Mouse (Mus musculus): Measurements from ENCODE around the gene 4930432M17Rik. TPM values are rescaled to one million over a fixed set of nuclear protein-coding genes. Genes with fewer than 3 reads are reported as not detected.

The 4930432M17Rik gene
- polyA plus RNA-seq, 1 experiment from 2014 or later, result not detected

DNA sequence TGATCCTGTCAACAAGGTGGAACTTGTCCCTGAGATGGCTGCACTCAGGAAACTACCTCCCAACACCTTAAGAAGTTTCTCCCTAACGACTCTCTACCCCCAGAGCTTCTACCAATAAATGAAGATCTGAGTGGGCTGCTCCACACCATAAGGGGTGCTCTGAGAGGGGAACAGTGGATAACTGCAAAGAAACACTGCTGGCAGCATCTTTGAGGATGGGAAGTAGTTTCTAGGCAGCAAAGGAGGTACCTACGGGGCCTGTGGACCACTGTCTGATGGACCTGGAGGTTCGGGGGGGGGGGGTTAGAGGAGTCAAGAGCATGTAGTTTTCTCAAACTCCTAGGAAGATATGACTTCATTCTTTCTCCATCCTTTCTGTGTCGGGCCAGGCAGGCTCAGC, 28.8 kb downstream of the 4930432M17Rik start:
- H3K36me3 ChIP-seq (replicated peaks), result no peaks in the 10 kb centered on the region
- H3K27me3 ChIP-seq (replicated peaks; ENCODE audit: low read depth, poor library complexity, severe bottlenecking), result no peaks in the 10 kb centered on the region
- no peaks in the 10 kb centered on the region for H3K9me3 ChIP-seq
- no peak for DNase-seq (ENCODE audit: low spot score)
- whole genome bisulfite sequencing, result 84% methylated on average over 4 of the region's 4 CpGs
- peak overlapping the region; percentile 40; the same call in 1 of the 2 replicates for H3K27ac ChIP-seq (replicated peaks)
- no peak overlapping the region for H3K4me3 ChIP-seq
- peaks cover 31% of the 10 kb centered on the region for H3K4me1 ChIP-seq

DNA sequence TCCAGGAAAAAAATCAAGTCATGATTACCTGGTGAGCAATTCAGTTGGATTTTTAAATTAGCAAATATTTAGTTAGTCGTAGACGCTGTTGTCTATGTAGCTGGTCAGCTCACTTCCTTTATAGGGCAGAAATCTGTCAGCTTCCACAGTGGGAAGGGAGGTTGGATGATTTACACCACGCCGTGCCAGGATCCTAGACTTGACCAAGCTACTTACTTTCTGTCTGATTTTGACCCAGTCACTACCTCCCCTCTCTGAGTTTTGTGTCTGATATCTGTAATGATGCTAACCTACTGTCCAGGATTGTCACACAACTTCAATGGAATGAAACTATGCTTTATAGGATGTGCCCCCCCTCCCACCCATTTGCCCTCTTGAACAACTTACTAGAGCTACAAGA, 29.3 kb downstream of the 4930432M17Rik start:
- DNase-seq (ENCODE audit: low spot score), result no peak
- peaks cover 31% of the 10 kb centered on the region for H3K4me1 ChIP-seq

DNA sequence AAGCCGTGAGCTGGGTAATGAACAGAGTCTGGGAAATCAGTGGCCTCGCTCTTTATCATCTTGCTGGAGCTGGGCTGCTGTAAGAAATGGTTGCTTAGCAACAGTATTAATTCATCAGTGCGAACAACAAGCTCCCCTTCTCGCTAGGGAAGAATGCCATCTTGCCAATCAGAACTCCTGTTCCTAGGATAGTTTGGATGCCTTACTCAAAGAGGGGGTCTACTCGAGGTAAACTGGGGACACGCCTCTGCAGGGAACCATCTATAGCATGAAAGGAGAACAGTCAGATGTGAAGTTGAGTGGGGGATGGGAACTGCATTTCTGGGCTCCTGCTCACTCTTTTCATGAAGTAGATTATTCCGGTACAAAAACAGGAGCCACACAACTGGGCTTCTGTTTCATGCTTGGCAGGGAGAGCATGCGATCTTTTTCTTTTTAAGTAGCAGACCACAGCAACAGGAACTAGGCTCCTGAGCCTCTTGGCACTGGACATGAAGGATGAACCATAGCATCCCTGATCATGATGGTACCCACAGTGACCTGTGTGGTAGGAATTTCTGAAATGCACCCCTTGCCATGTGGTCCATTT, 29.9 kb downstream of the 4930432M17Rik start:
- WGBS, result 49% methylated on average over 8 of the region's 8 CpGs
- Histone ChIP-seq H3K27ac (replicated peaks) (peak overlapping the region; percentile 71), H3K4me1 (peaks cover 31% of the 10 kb centered on the region), H3K27me3 (replicated peaks; ENCODE audit: low read depth, poor library complexity, severe bottlenecking) (no peaks in the 10 kb centered on the region), H3K36me3 (replicated peaks) (no peaks in the 10 kb centered on the region), H3K4me3 (no peak overlapping the region), H3K9me3 (no peaks in the 10 kb centered on the region)
- peak; percentile 38 for DNase-seq (ENCODE audit: low spot score)

More for the DNA sequence above, 29.3 kb downstream of the 4930432M17Rik start:
- H3K27ac ChIP-seq (replicated peaks), result peak overlapping the region; percentile 40; the same call in 1 of the 2 replicates
- 93% methylated on average over 4 of the region's 4 CpGs for WGBS
- H3K9me3 ChIP-seq, result no peaks in the 10 kb centered on the region
- H3K27me3 ChIP-seq (replicated peaks; ENCODE audit: low read depth, poor library complexity, severe bottlenecking), result no peaks in the 10 kb centered on the region
- H3K4me3 ChIP-seq, result no peak overlapping the region
- no peaks in the 10 kb centered on the region for H3K36me3 ChIP-seq (replicated peaks)

DNA sequence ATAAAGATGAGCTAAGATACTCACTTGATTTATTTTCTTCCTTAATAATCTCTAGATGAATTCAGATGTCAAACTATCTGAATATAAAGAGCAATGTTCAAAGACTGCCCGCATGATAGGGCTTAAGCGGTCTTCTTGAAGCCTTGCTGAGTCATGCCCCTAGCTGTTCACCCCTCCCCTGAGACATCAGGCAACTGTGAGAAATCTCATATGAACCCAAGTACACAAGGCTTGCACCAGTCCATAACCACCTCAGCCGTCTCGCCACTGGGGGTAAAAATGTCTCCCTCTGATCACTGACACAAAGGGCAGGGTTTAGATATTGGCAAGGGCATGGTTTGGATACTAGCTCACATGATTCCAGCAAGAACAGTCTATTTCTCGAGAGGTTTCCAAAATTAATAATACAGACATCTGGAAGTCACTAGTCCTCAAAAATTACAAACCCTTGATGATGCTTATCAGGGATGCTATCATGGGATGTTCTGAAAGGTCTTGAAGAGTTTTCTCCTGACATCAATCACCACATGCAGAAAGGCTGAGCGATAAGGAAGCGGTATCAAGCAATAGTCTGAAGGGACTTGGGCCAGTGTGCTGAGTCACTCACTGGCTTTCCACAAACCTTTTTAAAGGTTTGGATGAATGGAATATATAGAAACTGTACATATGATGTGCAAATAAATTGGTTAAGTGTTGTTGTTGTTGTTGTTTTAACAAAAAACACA, 32.8 kb downstream of the 4930432M17Rik start:
- H3K27ac ChIP-seq (replicated peaks), result no peak overlapping the region
- H3K27me3 ChIP-seq (replicated peaks; ENCODE audit: low read depth, poor library complexity, severe bottlenecking), result no peaks in the 10 kb centered on the region
- H3K36me3 ChIP-seq (replicated peaks), result no peaks in the 10 kb centered on the region
- no peak for DNase-seq (ENCODE audit: low spot score)
- WGBS, result 93% methylated on average over 7 of the region's 7 CpGs
- no peaks in the 10 kb centered on the region for H3K9me3 ChIP-seq
- H3K4me3 ChIP-seq, result no peak overlapping the region
- H3K4me1 ChIP-seq, result peaks cover 31% of the 10 kb centered on the region

DNA sequence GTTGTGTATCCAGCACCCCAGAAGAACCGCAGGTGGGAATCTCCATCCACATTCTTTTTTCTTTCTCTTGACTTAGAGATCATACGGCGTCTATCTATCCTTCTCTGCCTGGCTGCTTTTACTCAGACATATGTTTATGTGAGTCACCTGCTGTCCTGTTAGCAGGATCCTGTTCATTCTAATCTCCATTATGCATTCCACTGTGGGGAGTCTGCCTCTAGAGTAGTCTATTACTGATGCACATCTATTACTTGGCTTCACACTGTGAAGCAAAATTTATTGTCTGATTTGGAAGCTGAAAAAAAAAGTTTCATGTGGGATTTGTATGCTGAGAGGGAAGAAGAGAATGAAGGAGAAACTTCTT, 33.3 kb downstream of the 4930432M17Rik start:
- H3K4me1 ChIP-seq, result peaks cover 27% of the 10 kb centered on the region
- no peaks in the 10 kb centered on the region for H3K27me3 ChIP-seq (replicated peaks; ENCODE audit: low read depth, poor library complexity, severe bottlenecking)
- no peaks in the 10 kb centered on the region for H3K36me3 ChIP-seq (replicated peaks)
- WGBS, result 90% methylated on average over 3 of the region's 3 CpGs
- no peaks in the 10 kb centered on the region for H3K9me3 ChIP-seq
- no peak overlapping the region for H3K27ac ChIP-seq (replicated peaks)
- no peak for DNase-seq (ENCODE audit: low spot score)
- H3K4me3 ChIP-seq, result no peak overlapping the region

DNA sequence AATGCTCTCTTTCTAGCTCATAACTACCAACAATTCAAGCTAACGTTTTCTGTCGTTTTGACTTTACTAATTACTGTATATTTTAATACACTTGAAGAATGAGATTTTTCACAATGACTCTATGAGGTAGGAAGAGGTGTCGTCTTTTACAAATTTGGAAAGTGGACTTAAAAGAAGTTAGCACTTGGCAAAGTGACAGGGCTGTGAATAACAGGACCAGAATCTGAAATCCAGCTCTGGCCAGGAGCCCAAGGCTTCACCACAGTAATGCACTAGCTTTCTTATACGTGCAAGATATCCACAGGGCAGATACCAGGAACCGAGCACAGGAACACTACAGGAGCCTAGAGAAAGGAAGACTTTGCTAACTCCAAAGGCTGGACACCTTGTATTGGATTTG, 35.5 kb downstream of the 4930432M17Rik start:
- Histone ChIP-seq H3K4me3 (no peak overlapping the region), H3K36me3 (replicated peaks) (no peaks in the 10 kb centered on the region), H3K27ac (replicated peaks) (no peak overlapping the region), H3K9me3 (no peaks in the 10 kb centered on the region), H3K4me1 (peaks cover 6% of the 10 kb centered on the region), H3K27me3 (replicated peaks; ENCODE audit: low read depth, poor library complexity, severe bottlenecking) (no peaks in the 10 kb centered on the region)
- DNase-seq (ENCODE audit: low spot score), result no peak
- 79% methylated on average over 5 of the region's 5 CpGs for whole genome bisulfite sequencing

DNA sequence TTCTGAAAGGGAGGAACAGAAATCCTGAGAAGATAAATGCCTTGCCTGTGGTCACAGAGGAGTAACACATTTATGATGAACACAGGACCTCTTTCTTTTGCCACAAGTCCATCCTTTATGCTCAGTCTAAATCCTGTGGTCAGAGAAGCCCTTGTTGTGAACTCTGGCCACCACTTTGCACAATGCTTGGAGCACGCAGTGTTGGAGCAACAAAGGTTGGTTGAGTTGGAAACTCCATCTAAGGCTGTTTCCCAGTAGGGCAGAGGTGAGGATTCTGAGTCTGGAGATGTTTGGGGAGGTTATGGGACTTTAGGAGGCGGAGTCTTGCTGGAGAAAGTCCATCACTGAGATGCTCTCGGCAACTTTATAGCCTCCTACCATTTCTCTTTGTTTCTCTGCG, 36.5 kb downstream of the 4930432M17Rik start:
- WGBS, result 84% methylated on average over 4 of the region's 4 CpGs
- no peak overlapping the region for H3K27ac ChIP-seq (replicated peaks)
- no peak overlapping the region for H3K4me3 ChIP-seq
- no peaks in the 10 kb centered on the region for H3K36me3 ChIP-seq (replicated peaks)
- no peak for DNase-seq (ENCODE audit: low spot score)
- H3K27me3 ChIP-seq (replicated peaks; ENCODE audit: low read depth, poor library complexity, severe bottlenecking), result no peaks in the 10 kb centered on the region
- peaks cover 2% of the 10 kb centered on the region; the same call in 1 of the 2 replicates for H3K4me1 ChIP-seq
- H3K9me3 ChIP-seq, result no peaks in the 10 kb centered on the region

DNA sequence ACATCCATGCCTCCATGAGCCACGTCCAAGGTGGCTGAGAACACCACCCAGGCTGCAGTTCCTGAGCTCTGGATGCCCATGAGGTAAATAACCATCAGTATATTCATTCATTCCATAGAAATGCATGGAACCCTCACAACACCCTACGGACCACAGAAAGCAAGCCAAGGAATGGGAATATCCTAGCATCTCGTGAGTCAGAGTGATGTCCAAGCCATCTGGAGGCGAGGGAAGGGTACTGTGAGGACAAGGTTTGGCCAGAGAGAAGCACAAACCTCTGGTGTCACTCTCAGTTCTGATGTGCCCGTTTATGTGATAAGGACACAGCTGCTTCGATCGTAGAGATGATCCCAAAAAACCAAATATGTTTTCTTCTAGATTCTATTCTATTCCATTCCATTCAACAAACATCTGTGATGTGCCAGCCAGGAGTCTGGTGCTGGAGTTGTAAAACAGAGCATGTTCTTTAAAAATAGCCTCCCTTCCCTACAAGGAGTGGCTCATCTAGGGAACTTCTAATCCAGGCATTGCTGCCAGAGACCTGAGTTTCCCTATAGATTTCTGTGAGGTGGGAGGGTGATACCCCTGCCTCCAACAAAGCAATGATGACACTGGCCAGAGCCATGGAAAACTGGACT, 40.5 kb downstream of the 4930432M17Rik start:
- Histone ChIP-seq H3K9me3 (no peaks in the 10 kb centered on the region), H3K36me3 (replicated peaks) (no peaks in the 10 kb centered on the region), H3K4me1 (peaks cover 14% of the 10 kb centered on the region), H3K27ac (replicated peaks) (no peak overlapping the region), H3K27me3 (replicated peaks; ENCODE audit: low read depth, poor library complexity, severe bottlenecking) (no peaks in the 10 kb centered on the region), H3K4me3 (no peak overlapping the region)
- no peak for DNase-seq (ENCODE audit: low spot score)
- WGBS, result 89% methylated on average over 7 of the region's 7 CpGs

DNA sequence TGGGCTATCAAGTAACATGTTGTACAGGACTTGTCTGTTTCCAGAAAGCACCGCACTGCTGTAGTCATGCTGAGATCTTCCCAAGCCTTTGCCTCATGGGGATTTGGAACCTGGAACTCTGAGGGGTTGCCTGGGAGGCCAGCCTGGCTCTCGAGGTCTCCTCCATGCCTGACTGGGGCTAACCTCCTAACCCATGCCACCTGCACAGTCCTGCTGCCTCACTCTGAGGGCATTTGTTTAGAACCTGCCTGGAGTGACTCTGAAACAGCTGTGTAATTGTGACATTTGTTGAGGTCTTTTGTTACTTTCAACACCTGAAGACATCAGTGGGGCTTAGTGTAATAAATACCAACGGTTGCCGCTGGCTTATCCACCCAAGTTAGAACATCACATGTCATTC, 41.7 kb downstream of the 4930432M17Rik start:
- Histone ChIP-seq H3K9me3 (no peaks in the 10 kb centered on the region), H3K27ac (replicated peaks) (no peak overlapping the region), H3K4me1 (peaks cover 14% of the 10 kb centered on the region), H3K27me3 (replicated peaks; ENCODE audit: low read depth, poor library complexity, severe bottlenecking) (no peaks in the 10 kb centered on the region), H3K4me3 (no peak overlapping the region), H3K36me3 (replicated peaks) (no peaks in the 10 kb centered on the region)
- no peak for DNase-seq (ENCODE audit: low spot score)
- WGBS, result 70% methylated on average over 4 of the region's 4 CpGs

DNA sequence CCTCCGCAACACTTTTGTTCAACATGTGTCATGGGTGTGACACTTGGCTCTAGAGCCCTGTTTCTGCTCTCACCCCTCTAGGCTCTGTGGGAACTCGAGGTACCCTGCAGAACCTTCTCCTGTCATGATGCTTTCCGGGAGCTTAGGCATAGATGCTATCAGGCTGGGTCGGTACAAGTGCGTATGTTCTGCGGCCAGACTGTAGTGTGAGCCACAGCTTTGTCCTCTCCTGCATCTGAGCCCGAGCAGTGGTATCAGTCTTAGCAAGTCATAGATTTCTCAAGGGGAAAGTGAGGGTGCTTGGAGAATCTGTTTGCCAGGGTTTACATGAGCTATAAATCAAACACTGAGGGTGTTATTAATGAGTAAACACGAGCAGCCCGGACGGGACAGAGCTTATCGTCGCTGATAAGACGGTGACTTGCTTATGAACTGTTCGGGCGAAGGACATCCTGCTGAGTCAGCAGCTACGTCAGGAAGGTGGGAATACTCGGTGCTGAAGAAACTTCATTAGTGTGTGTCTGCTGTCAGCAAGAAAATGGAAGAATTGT, 42.7 kb downstream of the 4930432M17Rik start:
- H3K4me3 ChIP-seq, result no peak overlapping the region
- no peak for DNase-seq (ENCODE audit: low spot score)
- H3K27ac ChIP-seq (replicated peaks), result no peak overlapping the region; the same call in 1 of the 2 replicates
- WGBS, result 83% methylated on average over 17 of the region's 17 CpGs
- H3K27me3 ChIP-seq (replicated peaks; ENCODE audit: low read depth, poor library complexity, severe bottlenecking), result no peaks in the 10 kb centered on the region
- peaks cover 16% of the 10 kb centered on the region for H3K4me1 ChIP-seq
- no peaks in the 10 kb centered on the region for H3K9me3 ChIP-seq
- H3K36me3 ChIP-seq (replicated peaks), result no peaks in the 10 kb centered on the region

DNA sequence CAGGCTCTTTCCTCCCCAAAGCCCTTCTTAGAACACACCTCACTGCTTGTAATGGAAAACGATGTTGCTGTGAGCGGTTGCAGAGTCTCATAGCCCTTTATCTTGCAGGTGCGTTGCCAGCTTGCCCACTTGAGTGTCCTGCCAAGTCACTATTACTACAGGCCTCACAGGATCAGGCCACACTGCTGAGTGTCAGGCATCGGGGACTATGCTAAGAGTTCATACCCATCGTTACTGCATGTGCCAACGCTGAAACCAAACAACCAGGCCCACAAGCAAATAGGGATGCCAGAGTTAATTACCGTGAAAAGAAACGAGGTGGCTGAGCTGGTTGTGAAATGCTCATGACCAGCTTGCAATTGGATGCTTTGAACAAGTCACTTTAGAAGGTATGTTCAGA, 43.3 kb downstream of the 4930432M17Rik start:
- Histone ChIP-seq H3K4me3 (no peak overlapping the region), H3K4me1 (peaks cover 22% of the 10 kb centered on the region), H3K9me3 (no peaks in the 10 kb centered on the region), H3K27me3 (replicated peaks; ENCODE audit: low read depth, poor library complexity, severe bottlenecking) (no peaks in the 10 kb centered on the region), H3K27ac (replicated peaks) (no peak overlapping the region), H3K36me3 (replicated peaks) (no peaks in the 10 kb centered on the region)
- DNase-seq (ENCODE audit: low spot score), result no peak
- WGBS, result 81% methylated on average over 8 of the region's 8 CpGs

DNA sequence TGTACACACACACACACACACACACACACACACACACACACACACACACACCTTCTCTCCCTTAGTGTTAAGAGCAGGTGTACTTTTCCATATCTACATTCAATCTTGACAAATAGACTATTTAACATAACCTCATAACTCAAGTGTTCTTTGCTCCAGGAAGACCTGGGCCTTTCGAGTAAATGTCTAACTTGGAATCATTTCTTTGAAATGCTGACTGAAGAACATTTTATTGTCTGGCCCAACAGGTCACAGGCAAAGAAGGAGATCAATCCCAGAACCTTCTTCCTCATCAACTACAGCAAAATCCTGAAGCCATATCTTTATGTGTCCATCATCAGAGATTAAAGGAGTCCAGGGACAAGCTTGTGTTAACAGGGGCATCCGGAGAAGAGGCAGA, 43.9 kb downstream of the 4930432M17Rik start:
- Histone ChIP-seq H3K9me3 (no peaks in the 10 kb centered on the region), H3K27ac (replicated peaks) (no peak overlapping the region), H3K4me3 (no peak overlapping the region), H3K36me3 (replicated peaks) (no peaks in the 10 kb centered on the region), H3K27me3 (replicated peaks; ENCODE audit: low read depth, poor library complexity, severe bottlenecking) (no peaks in the 10 kb centered on the region), H3K4me1 (peaks cover 24% of the 10 kb centered on the region)
- DNase-seq (ENCODE audit: low spot score), result no peak
- WGBS, result 93% methylated on average over 2 of the region's 2 CpGs

DNA sequence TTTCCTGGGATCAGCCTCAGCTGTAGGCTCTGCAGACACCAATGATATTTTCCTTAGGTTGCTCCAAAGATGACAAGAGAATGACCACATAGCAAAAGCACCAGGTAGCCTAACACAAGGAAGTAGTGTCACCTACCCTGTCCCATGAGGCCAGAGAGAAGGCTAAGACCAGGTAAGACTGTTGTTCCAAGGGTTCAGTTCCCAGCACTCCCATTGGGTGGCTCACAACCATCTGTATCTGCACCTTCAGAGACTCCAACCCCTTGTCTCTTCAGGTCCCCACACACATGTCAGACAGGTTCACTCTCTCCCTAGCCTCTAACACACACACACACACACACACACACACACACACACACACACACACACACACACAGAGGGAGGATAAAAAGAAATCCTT, 44.8 kb downstream of the 4930432M17Rik start:
- peaks cover 24% of the 10 kb centered on the region for H3K4me1 ChIP-seq
- DNase-seq (ENCODE audit: low spot score), result no peak
- H3K27ac ChIP-seq (replicated peaks), result no peak overlapping the region
- no peaks in the 10 kb centered on the region for H3K9me3 ChIP-seq
- peaks cover 2% of the 10 kb centered on the region; the same call in 1 of the 2 replicates for H3K27me3 ChIP-seq (replicated peaks; ENCODE audit: low read depth, poor library complexity, severe bottlenecking)
- H3K36me3 ChIP-seq (replicated peaks), result no peaks in the 10 kb centered on the region
- H3K4me3 ChIP-seq, result no peak overlapping the region
